Mouse (Mus musculus): ENCODE results near the gene Cltrn. TPM values are rescaled to one million over a fixed set of nuclear protein-coding genes. Genes with fewer than 3 reads are reported as not detected.

Gene Cltrn
- not detected for total RNA-seq (2021)

DNA sequence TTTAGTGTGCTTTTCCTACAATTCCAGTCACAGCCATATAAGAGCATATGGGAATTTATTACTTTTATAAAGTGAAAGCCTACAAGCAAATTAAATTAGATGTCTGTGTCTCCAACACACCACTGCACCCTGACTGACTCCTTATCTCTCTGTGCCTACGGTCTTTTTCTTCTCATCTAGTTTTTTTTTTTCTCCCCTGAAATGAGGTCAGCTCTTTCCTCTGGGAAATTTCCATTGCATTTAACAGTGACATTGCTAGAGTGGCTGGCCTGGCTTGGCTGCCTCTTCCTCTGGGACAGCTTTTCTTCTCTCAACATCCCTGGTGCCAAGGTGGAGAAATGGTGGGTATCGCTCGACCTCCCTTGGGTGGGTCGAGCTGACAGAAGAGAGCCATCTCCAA is at the start of gene Cltrn:
Gene Cltrn (plus strand): TSS at position 249 of the 400 bp plus-strand sequence.
- intact Hi-C loops (cut with DNase I): no loop called here
- no peak for DNase-seq

DNA sequence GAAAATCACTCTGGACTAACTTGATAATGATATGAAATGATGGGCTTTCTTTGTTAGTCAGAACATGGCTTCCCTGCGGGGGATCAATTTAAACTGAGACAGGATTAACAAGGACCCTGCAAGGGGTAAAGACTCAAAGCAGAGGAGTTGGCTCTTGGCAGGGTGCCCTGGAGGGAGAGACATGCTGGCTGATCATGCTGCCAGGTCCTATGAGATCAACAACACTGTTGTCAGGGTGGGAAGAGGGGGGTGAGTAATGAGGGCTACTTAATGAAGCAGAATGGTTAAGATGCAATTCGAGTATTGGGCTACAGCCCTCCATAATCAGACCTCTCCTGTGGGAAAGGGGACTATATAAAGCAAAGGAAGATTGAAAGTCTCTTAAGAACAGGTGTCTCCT is 49.7 kb upstream of the Cltrn start:
- peak; percentile 66 for DNase-seq
- intact Hi-C loops (cut with DNase I): no loop called here

DNA sequence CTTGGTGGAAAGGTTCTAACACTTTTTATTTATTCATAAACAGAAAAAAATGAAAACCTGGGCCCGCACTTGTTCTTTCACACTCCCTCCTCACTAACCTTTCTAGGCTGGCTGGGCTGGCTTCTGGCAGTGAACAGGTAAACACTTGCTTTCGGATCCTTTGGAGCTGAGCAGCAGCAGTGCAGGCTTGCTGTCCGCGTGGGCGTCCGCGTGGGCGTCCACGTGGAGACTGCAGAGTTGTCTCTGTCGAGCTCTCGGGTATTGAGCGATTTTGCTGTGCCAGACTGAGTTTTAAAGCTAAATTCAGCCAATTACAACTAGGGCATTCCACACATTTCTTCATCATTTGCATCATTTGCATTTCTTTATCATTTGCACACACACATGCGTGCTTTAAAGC is 46.6 kb upstream of the Cltrn start:
- intact Hi-C loops (cut with DNase I): no loop called here
- no peak for DNase-seq

DNA sequence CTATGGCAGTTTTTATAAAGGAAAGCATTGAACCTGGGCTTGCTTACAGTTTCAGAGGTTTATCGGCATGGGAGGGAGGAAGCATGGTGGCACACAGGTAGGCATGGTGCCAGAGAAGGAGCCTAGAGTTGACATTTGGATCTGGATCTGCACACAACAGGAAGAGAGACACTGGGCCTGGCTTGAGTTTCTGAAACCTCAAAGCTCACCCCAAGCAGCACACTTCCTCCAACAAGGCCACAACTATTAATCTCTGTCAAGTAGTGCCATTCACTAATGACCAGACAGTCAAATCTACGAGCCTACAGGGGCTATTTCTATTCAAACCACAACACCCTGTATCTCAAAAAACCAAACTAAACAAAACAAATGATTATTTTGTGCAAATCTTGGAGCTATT is 41.9 kb upstream of the Cltrn start:
- intact Hi-C loops (cut with DNase I): no loop called here
- DNase-seq: no peak

DNA sequence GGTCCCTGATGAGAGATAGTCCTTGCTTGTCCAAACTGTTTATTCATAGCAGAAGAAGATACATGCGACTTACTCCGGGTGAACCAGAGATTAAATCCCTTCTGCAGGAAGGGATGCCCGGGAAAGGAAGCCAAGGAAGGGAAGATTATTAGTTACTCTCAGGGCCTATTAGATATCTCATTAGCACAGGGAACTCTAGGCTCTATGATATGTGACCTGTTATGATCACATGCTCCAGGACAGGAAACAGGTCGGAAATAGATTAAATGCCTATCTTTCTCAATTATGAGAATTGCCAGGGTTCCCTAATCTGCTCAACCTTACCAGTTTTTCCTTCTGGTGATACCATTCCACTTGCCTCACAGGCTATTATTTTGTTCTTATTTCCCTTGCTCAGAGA is 32.9 kb upstream of the Cltrn start:
- no peak for DNase-seq
- intact Hi-C loops (cut with DNase I): no loop called here

DNA sequence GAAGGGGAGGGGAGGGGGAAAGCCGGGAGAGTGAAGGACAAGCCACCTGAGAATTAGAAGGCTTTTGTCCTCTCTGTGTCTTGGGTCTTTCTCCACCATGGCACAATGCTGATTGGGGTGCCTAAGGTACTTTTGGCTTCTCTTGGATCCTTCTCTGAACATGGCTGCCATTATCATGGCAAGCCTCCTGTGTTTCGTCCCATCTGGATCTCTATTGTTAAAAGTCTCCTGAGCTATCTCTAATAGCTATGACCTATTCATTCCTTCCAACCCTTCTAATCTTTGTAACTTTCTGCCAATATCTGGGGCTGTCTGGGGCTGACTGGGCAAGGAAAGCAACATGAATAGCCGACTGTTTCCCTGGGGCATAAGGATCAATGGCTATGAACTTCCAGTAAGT is 30.1 kb upstream of the Cltrn start:
- DNase-seq: no peak

DNA sequence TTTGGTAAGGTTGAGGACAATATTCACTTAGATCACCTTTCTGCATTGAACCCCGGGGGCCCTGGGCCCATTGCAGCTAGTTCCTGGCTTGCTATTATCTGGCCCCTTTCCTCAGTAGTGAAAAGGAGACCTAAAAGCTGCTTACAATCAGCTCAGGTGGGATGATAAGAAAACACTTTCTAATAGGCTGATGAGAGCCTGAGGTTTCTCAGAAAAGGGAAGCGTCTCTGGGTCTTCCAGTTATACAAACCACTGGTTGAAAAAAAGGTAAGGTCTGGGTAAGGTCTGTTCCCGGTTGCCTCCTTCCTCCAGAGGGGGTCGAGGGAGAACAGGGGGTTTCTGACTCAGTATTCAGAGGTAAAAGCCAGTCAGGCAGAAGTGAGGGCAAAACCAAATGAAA is 29.6 kb upstream of the Cltrn start:
- DNase-seq: no peak
- intact Hi-C loops (cut with DNase I): no loop called here

More for the DNA sequence above, 30.1 kb upstream of the Cltrn start:
- intact Hi-C loops (cut with DNase I): no loop called here

DNA sequence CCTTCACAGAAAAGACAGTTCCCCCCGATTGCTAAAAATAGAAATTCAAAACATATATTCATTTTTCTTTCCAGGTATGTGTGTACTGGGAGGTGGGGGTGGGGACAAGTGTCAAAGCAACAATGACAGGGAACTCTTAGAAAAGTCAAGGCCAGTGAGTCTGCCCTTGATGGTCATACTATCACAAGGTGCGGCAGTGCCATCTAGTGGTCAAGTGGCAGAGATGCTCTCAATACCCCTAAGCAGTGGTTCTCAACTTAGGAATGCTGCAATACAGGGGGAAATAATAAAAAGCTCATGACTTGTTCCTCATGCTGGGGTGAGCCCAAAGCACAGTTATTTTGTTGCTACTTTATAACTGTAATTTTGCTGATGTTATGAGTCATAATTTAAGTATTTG is 22.4 kb upstream of the Cltrn start:
- DNase-seq: peak; percentile 63
- intact Hi-C loops (cut with DNase I): no loop called here

DNA sequence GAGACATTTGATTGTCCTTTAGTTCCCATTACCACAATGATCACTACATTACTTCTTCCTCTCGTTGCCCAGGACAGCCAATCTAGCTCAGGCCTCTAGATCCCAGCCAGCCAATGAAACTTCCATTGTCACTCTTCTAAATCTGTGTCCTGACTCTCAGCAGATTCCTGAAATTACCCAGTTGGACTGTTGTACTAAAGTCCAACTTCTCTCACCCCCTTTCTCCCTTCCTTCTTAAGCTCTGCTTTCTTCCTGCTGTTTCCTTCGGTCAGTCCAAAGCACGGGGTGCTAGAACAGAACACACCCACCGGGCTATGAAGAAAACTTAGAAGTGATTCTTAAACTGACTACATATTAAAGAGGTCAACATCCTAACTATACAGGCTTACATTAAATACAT is 19.7 kb upstream of the Cltrn start:
- DNase-seq: no peak
- intact Hi-C loops (cut with DNase I): no loop called here

DNA sequence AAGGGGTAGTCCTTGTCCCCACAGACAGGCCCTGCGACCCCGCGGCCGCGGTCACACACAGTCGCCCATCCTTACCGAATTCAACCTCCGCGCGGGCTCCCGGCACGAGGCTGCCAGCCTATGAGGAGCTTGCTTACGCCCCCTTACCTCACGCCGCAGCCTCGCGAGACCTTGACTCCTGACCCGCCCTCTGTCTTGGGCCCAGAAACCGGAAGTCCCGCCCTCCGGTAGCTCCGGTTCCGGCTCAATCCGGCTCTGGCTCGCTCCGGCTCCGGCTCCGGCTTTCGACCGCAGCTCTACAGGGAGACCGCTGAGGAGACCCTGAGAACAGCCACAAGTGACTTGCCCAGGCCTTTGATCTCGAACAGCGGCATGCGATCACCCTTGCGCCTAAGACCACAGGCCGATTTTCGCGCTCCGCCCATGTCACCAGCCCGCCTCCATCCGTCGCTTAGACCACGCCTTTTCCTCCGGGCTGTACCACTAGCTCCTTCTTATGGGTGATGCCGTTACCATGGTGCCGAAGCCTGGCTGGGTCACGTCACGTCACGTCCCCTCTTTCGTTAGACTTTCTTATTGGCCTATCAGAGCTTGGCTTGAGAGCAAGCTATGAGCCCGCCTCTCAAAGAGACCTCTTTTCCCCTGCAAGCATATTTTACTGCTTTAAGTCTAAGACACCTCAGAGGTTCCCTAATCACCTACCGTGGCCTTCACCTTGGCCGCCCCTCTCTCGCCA is 12.4 kb upstream of the Cltrn start, which contains the start of gene Siah1b:
Gene Siah1b (minus strand): TSS at position 454 of the 736 bp plus-strand sequence.
- peak; percentile 92 for DNase-seq
- intact Hi-C loops (cut with DNase I): no loop called here

DNA sequence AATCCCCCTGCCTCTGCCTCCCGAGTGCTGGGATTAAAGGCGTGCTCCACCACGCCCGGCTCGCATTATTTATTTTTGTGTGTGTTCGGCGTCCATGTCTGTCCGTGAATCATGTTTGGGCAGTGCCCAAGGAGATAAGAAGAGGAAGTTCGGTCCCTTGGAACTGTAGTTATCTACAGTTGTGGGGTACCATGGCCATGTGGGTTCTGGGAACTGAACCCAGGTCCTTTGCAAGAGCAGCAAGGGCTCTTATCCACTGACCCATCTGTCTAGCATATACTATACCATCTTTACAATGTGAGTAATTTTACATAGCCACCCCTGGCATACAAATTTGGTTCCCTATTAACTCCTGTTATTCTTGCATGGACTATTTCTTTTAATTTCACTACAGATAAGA is 6.6 kb upstream of the Cltrn start:
- no peak for DNase-seq
- intact Hi-C loops (cut with DNase I): loop anchor here (5.0 kb wide), 1 partner anchor 100 kb away; no protein-coding TSS in a partner anchor

DNA sequence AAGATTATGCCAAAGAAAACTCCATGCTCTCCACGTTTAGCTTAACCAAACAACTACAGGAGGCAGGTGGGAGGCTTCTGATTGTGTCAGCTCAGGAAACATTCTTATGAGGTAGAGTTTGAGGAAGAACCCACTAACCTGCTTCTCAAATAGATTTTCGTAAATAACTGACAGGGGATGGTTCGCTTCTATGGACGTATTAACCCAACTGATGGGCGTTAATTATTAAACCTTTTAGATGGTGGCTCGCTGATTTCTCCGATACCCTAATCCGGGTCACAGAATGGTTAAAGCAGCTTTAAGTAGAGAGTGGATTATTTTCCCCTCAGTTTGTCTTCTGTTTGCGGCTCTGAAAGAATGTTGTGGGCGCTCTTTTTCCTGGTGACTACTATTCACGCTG is 1.3 kb downstream of the Cltrn start:
- intact Hi-C loops (cut with DNase I): no loop called here
- DNase-seq: no peak

DNA sequence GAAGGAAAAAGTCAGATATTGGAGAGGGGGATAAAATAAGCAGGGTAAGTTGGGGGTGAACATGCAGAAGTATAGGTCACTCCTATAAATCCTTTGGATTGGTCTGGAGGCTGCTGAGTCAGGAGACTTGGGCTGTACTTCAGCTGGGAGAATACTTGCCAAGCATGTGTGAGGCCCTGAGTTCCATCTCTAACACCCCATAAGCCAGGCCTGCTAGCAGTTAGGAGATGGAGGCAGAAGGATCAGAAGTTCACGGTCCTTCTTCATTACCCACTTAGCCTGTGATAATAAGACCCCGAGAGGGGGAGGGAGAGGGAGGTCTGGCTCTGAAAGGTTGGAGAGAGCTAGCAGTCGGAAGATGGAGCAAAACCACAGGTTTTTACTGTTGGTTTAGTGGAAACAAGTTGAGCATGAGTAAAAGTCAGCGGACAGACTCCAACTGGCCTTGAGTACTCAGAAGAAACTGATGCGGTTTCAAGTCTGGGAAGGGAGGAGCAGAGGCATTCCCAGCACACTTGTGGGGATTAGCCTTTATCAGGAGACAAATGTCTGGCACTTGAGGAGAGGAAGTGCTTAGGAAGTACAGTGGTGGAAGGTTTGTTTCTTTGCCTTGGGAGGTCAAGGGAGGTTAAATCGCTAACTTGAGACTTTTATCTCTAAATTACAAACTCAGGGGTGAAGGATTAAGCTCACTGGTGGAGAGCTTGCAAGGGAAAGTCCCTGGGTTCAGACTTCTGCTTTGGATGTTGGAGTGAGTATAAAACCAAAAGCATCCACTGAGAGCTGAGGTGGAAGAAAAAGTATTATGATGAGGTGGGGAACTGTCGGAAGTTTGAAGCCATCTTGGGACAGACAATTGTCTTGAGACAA is 3.9 kb downstream of the Cltrn start:
- intact Hi-C loops (cut with DNase I): no loop called here
- DNase-seq: no peak

DNA sequence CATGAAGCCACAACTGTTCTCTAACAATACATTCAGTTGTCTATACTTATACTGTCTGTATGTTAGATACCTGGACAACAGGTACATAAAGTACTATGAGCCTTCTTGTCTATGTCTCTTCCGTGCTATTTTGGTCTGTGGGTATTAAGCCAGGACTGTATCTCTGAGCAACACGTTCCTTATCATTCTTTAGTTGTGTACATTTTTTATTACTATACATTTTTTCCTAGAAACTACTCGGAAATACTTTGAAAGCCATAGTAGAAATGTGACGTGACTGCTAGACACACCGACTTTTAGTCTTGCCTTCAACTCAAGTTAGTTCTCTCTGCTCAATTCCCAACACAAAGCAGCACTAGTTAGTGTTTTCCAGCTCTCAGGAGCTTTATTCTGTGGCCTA is 4.8 kb downstream of the Cltrn start:
- DNase-seq: no peak
- intact Hi-C loops (cut with DNase I): no loop called here

DNA sequence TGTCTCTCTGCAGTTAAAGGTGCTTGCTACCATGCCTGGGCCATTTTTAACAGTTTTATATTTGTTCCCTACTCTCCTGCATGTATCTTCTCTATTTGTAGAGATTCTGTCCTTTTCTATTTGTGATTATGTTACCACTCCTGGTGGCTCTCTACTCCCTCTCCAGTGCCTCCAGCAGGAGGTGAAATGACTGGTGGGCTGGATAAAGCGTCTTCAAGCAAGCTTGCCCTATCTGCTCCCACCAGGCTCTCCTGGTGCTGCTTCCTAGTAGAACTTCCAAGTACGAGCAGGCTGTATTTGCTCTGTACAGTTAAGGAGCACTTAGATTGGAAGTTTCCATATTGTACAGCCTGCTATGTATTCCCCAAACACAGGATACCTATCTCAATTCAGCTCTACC is 7.2 kb downstream of the Cltrn start:
- intact Hi-C loops (cut with DNase I): no loop called here
- DNase-seq: no peak

DNA sequence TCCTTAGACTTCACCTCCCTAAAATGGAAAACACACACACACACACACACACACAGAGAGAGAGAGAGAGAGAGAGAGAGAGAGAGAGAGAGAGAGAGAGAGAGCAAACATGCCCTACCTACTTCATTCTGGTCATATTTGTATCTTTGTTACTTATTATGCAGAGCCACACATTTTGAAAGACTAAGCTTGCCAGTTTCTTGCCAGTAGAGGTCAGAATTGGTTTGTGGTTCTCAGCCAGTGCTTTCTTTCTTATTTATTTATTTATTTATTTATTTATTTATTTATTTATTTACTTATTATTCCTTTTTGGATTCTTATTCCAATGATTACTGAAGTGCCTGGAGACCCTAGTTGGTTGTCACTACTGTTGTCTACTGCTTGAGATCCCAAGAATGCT is 12.9 kb downstream of the Cltrn start:
- intact Hi-C loops (cut with DNase I): no loop called here
- DNase-seq: no peak

DNA sequence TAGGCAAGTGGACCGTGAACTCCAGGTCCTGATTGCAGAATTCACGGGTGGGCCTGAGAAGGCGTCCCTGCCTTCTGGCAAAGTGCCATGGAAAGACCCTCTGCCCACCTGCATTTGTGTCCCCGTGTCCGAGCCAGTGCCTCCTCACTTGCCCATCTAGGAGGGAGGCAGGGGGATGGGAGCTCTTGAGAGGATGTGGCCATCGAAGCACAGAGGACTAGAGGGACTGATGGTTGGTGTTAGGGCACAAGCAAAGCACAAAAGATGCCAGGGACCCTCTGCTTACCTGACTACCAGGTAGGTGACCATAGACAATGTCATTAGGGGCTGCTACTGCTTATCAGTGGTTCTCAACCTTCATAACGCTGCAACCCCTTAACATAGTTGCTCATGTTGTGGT is 13.6 kb downstream of the Cltrn start:
- intact Hi-C loops (cut with DNase I): no loop called here
- no peak for DNase-seq

DNA sequence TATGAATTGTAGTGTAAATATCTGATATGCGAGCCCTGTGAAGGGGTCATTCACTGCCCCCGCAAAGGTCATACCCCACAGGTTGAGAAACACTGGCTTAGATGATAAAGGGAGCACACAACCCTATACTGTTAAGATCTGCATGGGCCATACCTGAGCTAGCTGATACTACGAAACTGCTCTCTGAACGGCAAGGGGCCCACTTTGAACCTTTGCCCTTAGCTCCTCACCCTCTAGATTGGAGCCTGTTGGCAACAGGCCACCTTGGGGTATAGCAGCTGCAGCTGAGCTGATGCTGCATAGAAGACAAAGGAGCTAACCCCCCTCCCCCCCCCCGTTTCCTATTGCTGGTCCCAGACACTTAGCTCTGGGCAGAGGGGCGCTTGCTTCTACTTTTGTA is 14.0 kb downstream of the Cltrn start:
- intact Hi-C loops (cut with DNase I): no loop called here
- peak; percentile 1 for DNase-seq

DNA sequence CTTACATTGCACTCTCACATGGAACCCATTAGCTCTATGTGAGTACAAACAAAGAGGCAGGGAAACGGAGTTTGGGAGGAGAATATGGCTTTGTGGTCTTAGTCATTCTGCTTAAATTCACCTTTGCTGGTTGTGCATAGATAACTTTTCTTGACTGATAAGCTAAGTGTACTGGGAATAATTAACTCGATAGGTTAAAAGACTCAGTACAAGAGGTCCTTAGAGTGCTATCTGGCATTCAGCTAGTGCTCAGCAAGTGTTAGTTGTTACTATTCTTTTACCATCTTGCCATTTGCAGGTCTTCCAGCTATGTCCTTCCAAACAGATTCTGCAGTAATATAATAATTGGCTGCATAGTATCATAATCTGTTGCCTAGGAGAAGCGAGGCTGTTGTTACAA is 22.5 kb downstream of the Cltrn start:
- intact Hi-C loops (cut with DNase I): no loop called here
- no peak for DNase-seq

DNA sequence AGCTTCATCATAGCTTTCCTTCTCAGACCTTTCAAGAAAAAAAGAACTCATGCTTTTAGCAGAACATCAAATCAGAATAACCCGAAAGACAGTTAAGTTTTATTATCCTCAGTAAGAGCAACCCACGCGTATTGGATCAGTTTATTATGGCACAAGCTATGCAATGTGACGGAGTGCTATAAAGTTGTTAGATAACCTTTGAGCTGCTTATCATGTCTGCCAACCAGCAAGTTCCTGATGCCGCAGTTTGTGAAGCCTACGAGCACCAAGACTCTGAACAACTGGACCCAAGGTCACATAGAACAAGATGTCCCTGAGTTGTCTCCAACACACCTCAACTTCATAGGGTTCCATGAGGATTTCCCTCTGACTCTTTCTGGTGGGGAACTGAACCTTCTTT is 25.1 kb downstream of the Cltrn start:
- no peak for DNase-seq
- intact Hi-C loops (cut with DNase I): no loop called here

DNA sequence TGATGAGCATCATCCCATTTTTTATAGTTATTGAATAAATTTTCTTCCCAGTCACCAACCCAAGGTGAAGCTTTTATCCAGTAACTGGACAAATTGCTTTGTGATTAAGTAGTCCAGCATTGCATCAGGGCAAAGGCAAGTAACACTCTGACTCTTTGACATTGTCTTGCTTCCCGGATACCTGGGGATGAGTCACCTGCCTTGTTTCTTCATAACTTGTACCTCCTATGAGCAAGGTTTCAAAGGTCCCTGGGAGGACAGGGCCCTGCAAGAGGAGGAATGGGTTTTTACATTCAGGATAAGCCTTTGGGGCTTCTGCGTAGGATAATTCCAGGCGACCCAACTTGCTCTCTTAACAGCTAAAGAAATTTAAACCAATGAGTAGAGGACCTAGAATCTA is 35.3 kb downstream of the Cltrn start:
- intact Hi-C loops (cut with DNase I): no loop called here
- DNase-seq: no peak

DNA sequence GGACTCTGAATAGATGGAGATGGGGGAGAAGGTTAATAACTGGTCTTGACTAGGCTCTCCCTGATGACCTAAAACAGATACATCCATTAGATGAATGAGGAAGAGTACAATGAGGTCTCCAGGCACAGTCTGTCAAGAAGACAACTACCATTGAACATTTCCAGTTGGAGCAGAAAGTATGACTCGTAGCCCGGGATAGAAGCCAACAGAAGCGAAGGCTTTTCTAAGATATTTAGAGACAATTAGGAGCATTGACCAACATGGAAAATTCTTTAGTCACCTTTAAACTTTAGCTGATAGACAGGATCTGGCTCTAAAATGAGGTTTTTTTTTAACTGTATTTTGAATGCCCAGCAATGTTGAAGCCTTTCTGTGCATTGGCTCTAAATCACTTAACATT is 44.9 kb downstream of the Cltrn start:
- intact Hi-C loops (cut with DNase I): no loop called here
- DNase-seq: no peak
